Mouse (Mus musculus): ENCODE measurements around the gene Gmppa.

Gene Gmppa

DNA sequence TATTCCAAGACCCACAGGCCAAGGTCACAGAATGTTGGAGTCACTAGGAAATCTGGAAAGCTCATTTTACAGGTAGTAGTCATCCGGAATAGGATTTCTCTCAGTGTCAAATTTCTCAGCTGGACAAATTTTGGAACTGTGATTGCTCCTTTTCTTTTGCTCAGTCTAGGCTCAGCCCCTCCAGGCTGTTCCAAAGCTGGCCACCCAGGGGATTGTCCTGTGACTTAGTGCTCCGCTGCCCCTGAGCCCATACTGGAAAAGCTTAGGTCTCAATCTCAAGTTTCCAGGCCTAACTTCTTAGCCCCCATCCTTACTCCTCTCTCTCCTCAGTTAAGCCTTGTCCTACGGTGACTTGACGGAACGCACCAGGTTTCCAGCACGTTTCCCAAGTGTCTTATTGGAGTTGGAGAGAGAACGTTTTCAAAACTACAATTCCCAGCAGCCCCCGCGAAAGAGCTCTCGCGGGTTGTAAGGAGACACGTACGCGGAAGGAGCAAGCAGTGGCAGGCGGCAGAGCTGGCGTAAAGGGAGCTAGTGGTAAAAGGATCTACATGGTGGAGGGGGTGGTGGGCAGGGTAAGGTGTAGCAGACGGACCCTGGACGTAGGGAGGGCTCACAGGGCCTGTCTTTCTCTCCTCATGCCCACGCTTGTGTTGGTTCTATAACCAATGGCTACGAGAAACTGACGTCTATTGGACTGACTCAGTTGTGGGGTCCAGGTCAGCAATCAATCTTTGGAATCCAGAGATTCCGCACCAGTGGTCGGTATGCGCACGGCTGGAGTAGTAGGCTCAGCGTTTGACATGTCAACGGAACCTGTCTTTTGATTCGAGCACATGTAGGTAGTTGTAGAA lies at the start of gene Gmppa:
Gene Gmppa, plus strand, starts transcription at position 456 of the 854 bp plus-strand sequence.
- peak; percentile 72 for DNase-seq (ENCODE audit: low spot score)

DNA sequence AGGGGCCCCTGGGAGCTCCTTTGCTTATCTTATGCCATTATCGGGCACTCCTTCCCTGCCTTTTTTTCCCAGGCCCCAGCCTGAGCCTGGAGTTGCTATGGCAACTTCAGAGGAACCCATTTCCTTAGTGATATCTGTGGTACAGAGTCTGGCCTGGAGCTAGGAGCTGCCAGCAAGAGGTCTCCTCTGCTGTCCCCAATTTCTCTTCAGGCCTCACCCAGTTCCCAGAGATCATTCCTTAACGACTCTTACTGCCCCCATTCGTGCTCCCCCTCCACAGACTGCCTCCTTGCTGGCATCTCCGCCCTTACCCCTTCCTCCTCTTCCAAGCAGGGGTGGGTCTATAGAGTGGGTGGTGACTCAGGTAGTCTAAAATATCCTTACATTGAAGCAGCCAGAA lies 49.6 kb upstream of the Gmppa start:
- DNase-seq (ENCODE audit: low spot score): no peak

DNA sequence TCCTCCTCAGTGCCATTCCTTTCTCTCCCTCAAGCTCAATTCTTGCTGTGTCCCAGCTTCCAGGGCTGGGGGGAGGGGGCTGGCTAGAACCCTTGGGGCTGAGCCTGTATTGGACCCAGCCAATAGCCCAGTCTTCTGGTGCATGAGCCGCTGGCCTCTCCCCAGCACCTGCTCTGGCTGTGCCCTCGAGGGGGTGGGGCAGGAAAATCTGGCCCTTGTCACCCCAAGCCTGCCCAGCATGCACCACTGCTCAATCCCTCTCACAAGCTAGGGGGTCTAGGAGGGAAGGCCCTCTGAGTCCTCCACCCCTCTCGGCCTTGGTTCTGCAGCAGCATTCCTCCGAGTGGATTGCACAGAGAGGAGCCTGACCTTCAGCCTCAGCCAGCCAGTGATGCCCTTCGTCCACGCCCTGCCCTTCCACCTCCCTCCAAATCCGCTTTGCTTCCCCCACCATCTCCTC lies 48.2 kb upstream of the Gmppa start:
- DNase-seq (ENCODE audit: low spot score): no peak

DNA sequence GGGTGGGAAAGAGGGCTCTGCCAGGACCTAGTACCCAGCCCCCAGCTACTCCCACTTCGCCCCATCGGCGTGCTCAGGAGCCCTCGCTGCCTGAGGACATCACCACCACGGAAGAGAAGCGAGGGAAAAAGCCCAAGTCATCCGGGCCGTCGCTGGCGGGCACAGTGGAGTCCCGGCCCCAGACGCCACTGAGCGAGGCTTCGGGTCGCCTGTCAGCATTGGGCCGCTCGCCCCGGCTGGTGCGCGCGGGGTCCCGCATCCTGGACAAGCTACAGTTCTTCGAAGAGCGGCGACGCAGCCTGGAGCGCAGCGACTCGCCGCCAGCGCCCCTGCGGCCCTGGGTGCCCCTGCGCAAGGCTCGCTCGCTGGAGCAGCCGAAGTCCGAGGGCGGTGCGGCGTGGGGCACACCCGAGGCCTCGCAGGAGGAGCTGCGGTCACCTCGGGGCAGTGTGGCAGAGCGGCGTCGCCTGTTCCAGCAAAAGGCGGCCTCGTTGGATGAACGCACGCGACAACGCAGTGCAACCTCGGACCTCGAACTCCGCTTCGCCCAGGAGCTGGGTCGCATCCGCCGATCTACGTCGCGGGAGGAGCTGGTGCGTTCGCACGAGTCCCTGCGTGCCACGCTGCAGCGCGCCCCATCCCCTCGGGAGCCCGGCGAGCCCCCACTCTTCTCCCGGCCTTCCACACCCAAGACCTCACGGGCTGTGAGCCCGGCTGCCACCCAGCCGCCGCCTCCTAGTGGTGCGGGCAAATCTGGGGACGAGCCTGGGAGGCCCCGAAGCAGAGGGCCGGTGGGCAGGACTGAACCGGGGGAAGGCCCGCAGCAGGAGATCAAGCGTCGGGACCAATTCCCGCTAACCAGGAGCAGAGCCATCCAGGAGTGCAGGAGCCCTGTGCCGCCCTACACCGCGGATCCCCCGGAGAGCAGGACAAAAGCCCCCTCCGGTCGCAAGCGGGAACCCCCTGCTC lies 47.5 kb upstream of the Gmppa start:
- no peak for DNase-seq (ENCODE audit: low spot score)

DNA sequence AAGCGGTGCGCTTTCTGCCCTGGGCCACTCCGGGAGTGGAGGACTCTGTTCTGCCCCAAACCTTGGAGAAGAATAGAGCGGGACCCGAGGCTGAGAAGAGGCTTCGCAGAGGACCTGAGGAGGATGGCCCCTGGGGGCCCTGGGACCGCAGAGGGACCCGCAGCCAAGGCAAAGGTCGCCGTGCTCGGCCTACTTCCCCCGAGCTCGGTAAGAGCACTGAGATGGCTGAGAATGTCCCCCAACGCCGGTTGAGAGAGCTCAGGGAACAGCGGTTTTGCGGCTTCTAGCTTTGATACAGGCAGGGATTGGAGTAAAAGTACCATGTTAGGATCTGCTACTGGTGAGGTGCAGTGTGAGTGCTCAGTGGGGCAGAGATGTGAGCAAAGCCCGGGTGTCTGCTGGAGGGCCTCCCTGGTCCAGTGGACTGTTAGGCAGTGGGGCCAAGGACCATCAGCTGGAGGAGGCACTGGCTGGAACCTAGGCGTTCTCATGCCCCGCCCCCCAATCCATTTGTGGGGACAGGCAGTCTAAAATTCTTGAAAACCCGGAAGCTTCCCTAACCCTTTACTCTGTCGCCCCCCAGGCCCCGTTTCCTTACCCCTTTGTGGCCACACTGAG lies 46.7 kb upstream of the Gmppa start:
- no peak for DNase-seq (ENCODE audit: low spot score)

DNA sequence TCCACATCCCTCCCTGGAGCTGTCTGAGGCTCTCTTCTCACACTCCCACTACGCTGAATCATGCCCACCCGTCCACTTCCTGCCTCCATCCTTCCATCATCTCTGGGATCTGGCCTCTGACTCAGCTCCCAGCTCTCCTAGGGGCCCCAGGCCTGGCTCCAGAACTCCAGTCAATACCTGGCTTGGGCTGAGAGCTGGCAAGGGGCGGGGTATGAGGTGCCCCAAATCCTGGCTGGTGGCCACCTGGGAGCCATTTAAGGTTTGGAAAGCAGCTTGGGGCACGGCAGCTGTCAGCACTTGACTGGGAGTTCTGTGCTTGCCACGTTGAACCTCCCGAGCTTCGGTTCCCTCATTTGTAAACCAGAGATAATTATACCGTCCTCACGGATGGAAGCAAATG lies 42.6 kb upstream of the Gmppa start:
- no peak for DNase-seq (ENCODE audit: low spot score)

DNA sequence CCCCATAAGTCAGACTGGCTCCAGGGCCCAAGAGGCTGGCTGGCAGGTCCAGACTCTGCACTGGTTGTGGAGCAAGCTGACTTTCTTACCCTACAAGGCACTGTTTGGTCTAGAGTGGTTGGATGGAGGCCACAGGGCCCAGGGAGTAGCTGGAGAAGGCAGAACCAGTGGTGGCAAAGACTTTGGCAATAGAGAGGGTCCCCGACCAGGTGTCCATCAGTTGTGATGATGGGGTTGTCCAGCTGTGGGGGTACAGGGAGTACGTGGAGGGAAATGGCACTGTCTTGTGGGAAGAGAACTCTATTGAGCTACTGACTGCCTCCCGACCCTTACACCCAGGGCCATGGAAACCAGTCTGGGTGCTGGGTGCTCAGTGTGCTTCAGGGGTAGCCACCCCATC lies 41.9 kb upstream of the Gmppa start:
- no peak for DNase-seq (ENCODE audit: low spot score)

DNA sequence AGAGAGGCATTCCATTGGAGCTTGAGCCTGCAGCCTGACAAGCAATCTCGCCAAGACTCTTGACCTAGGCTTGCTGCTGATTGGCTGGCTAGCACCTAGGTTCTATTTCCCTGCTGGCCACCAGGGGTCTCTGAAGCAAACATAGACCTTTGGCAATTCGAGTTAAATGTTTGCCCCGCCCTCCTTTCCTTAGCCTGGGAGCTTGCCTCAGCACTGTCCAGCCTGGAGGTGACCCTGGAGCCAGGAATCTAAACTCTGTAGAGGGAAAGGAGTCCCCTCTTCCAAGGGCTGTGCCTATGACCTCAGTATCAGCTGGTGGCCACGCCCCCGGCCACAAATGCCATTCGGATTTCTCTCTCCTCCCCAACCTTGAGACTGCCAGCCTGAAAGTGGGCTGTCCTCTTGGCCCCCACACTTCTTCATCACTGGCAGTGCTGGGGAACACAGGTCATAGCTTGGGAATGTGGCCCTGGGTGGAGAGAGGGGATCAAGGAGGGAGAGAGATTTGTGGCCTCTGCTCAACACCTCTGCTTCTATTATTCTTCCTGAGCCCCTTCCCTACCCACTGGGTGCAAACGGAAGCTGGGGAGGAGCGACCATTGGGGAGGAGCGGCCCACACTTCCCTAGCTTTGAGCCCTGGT lies 36.8 kb upstream of the Gmppa start:
- DNase-seq (ENCODE audit: low spot score): peak; percentile 69

DNA sequence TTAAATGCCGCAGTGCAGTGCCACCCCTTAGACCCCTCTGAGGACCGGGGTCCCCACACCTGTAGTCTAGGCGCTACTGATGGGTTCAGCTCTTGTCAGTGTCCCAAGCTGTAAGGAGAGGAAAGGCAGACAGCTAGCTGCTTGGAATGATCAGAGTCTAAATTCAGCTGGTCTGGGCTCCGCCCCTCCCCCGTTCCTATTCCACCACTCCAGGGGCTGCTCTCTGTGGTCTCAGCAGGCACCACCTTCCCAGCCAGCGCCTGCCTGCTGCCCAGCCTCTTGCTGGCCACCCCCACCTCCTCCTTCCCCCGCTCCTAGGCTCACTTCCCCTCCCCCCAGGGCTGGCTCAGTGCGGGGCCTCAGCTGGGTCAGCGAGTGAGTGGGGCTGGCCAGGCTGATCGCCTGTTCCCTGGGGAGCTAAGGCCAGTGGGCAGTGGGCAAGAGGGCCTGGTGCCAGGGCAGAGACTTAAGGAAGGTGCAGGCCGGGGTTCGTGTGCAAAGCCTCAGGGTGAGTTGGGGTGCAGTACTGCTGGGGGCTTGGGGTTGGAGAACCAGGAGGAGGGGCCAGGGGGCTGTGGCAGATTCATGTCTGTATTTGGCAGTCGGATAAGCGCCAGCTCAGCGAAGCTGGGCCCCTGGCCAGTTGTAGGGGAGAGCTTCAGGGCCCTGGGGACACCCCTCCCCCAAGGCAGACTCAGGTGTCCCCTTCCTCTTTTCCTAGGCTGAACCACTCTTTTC lies 35.8 kb upstream of the Gmppa start:
- DNase-seq (ENCODE audit: low spot score): peak; percentile 44

DNA sequence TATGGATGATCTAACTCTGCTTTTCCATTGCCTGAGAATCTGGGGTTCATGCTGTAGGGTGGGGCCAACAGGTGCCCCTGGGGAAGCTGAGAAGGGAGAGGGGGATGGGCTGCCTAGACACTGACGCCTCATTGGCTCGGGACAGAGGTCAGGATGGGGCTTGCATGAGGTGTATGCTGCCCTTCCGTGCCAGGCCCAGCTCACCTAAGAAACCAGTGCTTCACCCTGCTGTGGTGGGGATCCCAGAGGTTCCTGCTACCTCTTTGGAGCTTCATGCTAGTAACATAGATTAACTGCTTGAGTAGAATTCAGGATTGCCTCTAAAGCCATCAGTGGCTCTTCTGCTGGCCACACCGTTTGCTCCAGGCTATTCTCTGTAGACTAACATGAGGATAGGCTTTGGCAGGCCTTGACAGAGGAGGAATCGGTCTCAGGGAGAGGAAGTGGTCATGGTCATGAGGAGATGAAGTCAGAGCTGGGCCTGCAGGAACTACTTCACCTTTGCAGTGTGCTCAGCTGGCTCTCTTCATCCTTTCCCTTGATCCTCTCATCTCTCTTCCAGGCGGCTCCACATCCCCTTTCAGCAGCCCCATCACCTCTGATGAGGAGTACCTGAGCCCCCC lies 35.1 kb upstream of the Gmppa start:
- no peak for DNase-seq (ENCODE audit: low spot score)

DNA sequence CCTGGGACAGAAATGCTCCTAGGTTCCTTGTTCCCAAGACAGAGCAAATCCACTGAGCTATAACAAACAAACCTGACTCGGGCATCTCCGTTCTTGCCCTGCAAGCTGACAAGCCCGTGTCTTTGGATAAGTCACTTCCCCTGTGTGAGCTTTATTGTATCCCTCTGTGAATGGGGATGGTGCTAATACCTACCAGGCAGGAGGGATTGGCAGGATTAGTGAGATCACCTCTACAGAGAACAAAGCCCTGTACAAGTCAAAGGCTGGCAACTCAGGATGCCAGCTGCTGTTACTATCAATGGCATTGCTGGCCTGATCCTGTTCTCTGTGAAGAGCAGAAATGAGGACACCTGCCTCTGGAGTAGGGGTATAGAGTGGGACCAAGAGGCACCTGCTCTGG lies 30.2 kb upstream of the Gmppa start:
- DNase-seq (ENCODE audit: low spot score): no peak

DNA sequence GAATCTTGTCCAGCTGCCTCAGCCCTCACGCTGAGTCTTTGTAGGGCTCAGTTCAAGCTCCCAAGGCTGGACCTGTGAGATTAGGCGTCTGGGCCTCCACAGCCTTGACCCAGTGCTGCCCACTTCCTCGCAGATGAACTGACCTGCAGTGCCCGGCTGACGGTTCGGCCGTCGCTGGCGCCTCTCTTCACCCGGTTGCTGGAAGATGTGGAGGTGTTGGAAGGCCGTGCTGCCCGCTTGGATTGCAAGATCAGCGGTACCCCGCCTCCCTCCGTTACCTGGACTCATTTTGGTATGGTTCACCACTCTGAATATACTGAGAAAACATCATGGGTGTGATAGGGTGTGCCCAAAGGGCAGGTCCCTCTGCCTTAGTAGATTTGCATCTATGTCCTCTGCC lies 29.6 kb upstream of the Gmppa start:
- no peak for DNase-seq (ENCODE audit: low spot score)

DNA sequence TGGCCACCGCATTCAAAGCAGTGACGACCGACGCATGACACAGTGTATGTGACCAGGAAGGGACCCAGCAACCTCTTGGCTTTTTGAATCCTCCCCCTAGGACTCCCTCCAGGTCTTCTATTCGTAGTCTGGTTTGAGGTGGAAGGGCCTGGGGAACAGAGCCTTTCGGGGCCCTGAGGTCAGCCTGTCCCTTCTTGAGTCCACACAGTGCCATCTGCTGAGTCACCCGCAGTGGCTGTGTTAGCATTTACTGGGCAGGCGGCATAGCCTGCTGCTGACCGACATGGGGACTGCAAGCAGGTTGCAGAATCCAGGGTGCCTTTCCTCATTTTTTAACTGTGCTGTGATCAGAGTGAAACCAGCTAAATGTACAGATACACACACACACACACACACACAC lies 28.7 kb upstream of the Gmppa start:
- no peak for DNase-seq (ENCODE audit: low spot score)

DNA sequence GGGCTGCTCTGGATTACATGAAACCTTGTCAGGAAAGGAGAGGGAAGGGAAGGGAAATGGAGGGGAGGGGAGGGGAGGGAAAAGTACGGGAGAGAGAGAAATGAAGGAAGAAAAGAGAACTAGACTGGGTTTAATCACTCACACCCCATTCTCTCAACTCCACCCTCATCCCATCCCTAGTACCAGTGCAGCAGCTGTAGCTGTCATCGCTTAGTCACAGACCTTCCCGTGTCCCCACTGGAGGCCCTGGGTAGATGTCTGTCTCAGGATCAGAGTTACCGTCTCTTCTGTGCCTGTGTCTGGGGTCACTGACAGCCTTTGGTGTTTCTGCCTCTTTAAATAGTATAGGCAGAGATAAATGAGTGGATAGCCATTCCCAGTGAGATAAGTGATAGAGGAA lies 27.5 kb upstream of the Gmppa start:
- no peak for DNase-seq (ENCODE audit: low spot score)

DNA sequence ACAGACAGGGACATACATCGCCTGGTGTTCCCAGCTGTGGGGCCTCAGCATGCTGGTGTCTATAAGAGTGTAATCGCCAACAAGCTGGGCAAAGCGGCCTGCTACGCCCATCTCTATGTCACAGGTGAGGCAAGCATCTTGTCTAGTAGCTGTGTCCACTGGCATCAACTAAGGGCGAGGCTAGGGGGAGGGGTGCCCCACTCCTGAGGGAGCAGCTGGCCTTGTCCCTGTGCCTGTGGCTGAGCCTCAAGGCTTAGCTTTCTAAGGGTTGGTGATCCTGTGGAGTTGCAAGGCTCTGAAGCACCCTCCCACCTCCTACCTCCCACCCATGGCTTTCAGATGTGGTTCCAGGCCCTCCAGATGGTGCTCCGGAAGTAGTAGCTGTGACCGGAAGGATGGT lies 25.8 kb upstream of the Gmppa start:
- no peak for DNase-seq (ENCODE audit: low spot score)

DNA sequence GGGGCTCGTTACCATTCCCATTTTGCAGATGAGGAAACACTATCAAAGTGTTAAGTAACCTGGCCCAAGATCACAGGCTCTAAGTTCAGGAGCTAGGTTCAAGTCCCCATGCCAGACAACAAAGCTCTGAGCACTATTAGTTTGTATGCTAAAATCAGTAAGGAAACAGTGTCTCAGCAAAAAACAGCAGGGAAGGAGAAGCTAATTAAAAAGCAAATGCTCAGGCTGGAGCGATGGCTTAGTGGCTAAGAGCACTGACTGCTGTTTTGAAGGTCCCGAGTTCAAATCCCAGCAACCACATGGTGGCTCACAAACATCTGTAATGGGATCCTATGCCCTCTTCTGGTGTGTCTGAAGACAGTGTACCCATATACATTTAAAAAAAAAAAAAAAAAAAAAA lies 23.5 kb upstream of the Gmppa start:
- DNase-seq (ENCODE audit: low spot score): no peak

DNA sequence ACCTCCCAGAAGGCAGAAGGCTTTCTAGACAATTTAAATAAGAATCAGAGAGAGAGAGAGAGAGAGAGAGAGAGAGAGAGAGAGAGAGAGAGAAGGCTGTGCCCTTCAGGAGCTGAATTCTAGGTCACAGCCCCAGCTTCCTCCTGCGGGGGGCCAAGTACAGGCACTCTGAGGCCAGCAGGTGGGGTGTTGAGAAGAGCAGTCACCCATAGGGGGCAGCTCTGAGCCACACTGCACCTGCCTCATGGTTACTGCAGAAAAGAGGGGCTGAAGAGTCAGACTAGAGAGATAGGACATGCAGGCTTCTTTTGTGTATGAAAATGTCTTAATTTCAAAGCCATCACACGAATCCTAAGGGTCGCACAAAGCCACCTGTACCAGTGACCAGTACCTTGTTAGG lies 22.0 kb upstream of the Gmppa start:
- no peak for DNase-seq (ENCODE audit: low spot score)

DNA sequence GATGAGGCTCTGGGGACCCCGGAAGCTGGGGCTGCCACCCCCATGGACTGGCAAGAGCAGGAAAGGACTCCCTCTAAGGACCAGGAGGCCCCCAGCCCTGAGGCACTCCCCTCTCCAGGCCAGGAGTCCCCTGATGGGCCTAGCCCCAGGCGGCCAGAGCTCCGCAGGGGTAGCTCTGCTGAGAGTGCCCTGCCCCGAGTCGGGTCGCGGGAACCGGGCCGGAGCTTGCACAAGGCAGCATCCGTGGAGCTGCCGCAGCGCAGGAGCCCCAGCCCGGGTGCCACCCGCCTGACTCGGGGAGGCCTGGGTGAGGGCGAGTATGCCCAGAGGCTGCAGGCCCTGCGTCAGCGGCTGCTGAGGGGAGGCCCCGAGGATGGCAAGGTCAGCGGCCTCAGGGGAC lies 13.9 kb upstream of the Gmppa start:
- DNase-seq (ENCODE audit: low spot score): no peak

DNA sequence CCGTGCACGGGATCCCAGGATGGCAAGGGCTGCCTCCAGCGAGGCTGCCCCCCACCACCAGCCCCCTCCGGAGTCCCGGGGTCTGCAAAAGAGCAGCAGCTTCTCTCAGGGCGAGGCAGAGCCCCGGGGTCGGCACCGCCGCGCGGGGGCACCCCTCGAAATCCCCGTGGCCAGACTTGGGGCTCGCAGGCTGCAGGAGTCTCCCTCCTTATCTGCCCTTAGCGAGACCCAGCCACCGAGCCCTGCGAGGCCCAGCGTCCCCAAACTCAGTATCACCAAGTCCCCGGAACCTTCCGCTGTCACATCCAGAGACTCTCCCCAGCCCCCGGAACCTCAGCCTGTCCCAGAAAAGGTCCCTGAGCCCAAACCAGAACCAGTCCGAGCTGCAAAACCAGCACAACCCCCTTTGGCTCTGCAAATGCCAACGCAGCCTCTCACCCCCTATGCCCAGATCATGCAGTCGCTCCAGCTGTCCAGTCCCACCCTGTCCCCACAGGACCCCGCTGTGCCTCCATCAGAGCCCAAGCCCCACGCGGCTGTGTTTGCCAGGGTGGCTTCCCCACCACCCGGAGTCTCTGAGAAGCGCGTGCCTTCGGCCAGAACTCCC lies 13.4 kb upstream of the Gmppa start:
- DNase-seq (ENCODE audit: low spot score): no peak

DNA sequence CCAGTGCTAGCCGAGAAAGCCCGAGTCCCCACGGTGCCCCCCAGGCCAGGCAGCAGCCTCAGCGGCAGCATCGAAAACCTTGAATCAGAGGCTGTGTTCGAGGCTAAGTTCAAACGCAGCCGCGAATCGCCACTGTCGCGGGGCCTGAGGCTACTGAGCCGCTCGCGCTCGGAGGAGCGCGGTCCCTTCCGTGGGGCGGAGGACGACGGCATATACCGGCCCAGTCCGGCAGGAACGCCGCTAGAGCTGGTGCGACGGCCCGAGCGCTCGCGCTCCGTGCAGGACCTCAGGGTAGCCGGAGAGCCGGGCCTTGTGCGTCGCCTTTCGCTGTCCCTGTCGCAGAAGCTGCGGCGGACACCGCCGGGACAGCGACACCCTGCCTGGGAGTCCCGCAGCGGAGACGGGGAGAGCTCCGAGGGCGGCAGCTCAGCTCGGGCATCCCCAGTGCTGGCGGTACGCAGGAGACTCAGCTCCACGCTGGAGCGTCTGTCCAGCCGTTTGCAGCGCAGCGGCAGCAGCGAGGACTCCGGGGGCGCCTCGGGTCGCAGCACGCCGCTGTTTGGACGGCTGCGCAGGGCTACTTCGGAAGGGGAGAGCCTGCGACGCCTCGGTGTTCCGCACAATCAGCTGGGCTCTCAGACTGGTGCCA lies 12.8 kb upstream of the Gmppa start:
- DNase-seq (ENCODE audit: low spot score): no peak
